Mouse (Mus musculus): ENCODE measurements at regions not wholly inside any gene's neighbourhood (a gene's known extent, or its start where the extent isn't known, plus 50 kb on each side); places are given as distances from the start of the nearest gene placed in this dataset.
A peak's percentile ranks its signal among the peaks of the same experiment; 100 is the strongest.

DNA sequence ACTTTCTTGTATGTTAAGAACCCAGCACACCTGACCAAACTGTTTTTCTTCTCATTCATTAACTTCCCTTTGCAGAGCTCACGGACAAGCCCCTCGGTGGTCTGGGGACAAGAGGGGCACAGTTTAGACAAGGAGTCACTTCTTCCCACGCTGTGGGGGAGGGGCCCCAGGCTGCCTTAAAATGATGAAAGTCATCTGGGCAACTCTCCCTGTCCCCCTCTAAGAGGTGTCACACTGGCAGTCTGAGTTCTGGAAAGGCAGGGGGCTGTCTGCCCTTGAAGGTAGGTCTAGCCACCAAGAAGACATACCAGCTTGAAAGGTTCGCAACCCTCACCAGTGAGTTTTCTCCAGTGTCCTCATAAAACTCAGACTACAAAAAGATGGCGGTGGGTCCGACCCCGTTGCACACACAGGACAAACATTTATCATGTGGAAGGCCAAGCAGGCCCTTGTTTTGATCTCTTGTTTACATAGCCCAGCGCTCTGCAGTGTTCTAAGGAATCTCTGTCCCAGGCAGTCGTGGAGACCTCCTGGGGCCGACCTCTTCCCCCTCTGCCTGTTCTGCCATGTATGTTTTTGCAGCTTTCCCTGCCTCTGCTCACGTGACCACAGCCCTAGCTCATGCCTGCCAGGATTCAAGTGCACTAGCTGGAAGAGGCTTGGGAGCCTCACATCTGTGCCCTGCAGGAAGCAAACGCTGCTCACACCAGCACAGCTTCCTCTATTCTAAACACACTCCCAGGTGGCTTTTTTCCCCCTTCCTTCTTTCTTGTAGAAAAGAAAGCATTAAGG, 259.2 kb downstream of the Cxcl12 start:
- DNase-seq: no peak

DNA sequence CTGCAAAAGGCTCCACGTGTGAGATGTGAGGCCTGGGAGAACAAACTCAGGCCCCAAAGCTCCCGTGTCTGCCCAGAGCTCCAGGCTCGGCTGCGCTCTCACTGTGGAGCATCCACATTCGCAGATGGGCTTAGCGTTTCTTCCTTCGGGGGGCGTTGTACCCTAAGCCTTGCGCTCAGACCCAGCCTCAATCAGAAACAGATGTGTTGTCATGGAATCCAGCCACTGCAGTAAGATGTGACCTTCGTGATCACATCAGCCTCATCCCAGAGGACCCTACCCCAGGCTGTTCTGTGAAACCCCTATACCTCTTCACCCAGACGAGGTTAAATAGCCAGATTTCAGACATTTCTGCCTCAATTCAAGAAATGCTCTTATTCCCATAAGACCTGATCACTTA, 260.1 kb downstream of the Cxcl12 start:
- DNase-seq: no peak

DNA sequence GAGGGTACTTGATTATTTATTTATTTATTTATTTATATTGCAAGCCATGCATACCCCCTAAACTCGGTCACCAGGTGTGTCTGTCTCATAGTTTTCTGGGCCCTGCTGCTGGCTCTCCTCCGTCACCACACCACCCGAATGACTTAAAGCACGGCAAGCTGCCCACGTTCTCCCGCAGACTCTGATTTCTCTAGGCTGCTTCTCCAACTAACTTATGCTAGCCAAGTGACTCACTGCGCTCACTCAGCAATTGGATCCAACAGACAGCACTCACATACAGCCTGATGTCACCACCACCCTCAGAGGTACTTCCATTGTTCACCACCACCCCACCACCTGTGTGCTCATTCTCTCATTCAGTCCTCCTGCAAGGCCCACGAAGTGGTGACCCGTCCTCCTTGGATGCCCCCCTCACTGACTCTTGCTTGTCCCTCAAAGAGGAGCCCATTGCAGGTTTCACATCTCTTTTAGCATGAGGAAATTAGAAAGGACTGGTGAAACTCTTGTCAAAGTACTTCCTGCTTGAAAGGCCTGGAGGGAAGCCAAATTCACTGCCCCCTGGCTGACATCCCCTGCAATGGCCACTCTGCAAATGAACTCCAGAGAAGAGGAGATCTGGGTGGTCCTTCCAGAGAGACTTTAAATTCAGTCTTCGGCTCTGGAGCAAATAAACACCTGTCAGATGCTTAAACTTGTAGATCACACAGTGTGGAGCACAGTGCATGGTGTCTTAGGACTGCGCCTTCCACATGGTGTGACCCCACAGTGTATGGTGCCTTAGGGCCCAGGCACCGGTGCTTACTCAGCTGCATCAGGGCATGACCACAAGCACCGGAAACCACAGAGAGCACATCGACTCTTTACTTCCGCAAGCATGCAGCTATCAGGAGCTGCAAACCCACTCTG, 262.8 kb downstream of the Cxcl12 start:
- peak; percentile 41 to 53 for DNase-seq

DNA sequence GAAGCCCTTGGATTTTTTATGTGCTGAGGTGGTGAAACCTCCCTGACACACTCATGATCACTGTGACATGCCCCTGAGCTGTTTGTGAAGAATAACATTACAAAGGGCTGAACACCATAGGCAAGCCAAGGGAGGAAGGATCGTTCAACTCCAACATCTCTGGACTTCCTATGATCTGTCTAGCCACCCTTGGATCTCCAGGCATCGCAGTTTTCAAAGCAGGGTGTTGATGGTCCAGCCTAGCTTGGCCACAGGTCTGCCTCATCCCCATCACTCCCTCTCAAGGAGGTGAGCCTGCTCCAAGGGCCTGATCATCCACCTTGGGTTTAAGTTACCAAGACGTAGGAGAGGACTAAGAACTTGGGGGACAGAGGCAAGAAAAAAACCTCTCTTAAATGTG, 268.5 kb downstream of the Cxcl12 start:
- DNase-seq: no peak

DNA sequence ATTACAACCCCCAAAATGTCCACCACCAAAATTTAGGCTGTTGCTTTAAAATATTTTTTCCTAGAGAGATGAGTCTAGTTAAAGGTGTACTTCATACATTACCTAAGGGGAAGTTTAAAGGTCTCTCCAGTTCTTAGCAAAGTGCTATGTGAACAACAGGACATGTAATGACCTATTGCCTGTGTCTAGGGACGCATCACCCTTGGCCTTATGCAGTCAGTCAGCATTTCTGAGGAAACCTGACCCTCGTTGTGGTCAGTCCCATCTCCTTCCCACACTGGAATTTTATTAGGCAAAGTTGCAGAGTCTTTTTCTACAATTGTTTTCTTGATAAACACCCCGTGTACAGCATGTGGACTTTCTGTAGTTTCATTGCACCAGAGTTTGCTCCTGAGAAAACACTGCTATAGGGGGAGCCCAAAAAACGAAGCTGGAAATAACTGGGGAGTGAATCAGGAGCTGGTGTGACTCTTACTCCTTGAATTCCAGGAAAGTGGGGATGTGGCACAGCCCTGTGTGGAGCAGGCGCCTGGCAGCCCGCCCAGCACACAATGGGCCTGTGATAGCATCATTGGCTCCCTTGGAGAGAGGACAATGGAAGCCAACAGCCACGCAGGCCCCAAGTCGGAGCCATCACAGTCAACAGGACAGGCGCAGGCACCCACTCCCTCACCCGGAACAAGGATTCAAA, 269.2 kb downstream of the Cxcl12 start:
- peak; percentile 77 to 80 for DNase-seq

DNA sequence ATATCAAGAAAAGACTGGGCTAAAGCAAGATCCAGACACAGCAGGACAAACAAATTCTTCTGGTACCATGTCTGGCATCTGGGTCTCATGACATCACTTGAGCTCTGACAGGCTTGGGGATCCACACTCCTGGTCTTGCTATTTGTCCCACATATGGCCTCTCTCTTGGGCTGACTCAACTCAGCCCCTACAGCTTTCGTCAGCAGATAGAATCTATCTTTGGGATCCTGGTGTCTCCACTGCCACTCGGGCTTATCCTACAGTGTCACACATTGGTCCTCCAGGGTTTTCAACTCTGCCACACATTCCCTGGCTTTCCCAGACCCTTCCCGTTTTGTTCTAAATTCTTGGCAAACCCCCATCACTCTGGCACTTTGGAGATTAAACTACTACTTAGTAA, 280.3 kb downstream of the Cxcl12 start:
- no peak for DNase-seq

DNA sequence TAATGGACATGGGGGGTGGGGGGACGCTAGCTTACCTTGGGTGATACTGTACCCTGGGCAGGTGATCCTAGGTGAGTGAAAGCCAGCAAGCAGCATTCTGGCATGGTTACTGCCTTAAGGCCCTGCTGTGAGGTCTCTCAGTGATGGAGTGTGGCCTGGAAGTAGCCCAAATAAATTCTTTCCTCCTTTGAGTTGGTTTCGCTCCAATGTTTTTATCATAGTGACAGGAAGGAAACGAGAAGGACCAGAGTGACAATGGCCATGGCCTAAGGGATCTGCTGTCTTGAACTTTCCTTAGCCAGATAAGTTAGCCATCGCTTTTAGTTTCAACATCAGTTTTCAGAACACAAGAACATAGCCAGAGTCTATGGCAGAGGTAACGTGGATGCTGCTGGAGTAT, 282.7 kb downstream of the Cxcl12 start:
- peak in 1 of 2 experiments; percentile 20 for DNase-seq

DNA sequence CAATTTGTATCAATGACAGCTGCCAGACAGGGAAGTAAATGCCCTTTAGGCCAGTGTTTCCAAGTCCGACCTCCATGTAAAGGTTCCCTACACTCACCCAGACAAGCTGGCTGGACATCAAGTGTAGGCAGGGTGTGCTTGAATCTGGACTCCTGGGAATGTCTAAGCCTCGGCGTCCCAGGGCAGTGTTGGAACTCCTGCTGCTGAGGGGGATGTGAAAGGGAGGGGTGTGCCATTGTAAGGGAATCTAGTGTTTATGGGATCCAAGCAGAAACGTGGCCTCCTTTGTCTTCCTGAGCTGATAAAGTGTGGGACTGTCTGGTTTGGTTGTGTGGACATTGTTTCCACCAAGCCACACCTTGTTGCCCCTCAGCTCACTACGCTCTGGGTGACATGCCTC, 291.9 kb downstream of the Cxcl12 start:
- DNase-seq: peak; percentile 10 to 29

DNA sequence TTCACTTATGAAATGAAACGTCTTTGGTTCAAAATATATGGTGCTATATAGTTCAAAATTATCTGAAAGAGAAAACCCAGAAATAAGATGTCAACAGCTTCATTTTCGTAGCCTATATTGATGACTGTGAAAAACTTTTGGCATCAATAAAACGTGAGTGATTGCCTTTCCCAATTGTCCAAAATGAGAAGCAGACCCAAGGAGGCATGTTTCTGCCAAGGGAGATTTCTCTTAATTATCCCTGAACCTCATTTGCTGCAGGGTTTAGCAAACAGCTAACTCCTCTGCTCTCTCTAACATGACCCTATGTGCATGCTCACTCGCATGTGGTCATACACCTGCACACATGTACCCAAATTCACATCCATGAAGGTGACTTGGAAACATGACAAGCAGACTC, 296.8 kb downstream of the Cxcl12 start:
- DNase-seq: no peak

DNA sequence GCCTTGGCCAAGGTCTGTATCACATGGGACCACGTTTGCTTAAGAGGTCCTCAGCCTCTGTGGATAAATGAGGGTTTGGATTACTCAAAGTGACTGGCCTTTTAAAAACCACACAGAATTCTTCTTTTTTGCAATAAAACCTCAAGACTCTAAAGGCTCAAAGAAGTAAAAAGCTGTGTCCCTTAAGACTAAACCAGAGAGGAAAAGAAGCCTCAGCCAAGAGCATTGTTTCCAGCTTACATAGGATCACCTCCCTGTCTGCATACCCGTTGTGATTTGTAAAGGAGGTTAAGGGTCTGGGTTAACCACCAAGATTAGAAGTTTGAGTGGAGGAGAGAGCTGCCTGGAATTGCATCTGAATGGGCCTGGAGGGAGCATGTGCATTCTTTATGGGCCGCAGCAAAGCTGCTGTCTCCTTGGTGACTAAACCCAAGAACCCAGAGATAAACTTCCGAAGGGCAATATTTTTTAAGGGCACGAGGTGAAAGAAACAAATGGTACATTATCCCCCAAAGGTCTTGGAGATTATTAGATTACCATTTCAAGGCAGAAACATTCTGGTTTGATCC, 297.4 kb downstream of the Cxcl12 start:
- no peak for DNase-seq

DNA sequence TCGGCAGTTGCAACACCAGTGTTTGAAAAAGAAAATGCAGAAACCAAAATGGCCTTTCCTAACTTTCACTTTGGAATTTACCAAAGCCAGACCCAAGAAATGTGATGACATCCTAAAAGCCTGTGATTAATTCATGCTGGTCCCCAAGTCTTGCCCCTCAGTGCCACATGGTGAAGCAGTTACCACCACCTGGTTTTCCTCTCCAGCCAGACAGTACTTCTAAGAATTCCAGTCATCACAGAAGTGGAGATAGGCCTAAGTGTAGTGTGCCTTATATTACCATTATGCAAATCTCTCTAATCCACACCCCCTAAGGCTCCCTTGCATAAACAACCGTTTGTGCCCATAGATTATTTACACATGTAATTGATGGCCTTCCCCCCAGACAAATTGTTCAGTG, 311.0 kb downstream of the Cxcl12 start:
- no peak for DNase-seq

DNA sequence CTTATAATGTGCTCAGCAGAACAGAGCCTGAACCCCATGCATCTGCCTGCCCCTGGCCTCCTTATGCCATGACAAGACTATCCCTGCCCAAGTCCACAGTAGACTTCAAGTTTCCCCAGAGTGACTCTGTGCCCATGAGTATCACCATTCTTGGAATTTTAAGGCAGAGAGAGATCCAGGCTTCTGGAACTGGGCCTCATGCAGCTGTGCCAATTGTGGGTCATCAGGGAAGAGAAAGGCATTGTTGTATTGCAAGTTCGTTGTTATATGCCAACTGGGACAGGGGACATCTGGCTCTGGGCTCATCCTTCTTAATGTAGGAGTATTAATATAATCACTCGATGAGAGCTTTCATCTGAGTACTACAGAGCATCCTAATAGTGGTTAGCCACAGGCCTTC, 312.1 kb downstream of the Cxcl12 start:
- DNase-seq: no peak

DNA sequence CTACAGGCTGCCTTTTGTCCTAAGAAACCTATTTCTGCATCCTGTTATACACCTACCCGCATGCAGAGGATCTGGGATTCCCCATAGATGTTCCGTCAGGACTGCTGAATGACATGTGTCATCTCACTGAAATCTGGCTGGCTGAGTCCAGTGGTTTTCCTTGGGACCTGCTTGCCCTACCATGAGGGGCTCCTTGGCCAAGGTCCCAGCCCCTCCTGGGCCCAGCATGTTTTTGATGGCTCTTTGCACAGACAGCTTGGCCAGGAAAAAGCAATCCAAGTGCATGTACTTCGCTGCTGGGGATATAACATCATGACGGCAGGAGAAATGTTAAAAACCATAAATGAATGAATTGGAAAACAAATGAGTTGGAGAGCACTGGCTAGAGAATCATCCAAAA, 320.8 kb downstream of the Cxcl12 start:
- no peak for DNase-seq

DNA sequence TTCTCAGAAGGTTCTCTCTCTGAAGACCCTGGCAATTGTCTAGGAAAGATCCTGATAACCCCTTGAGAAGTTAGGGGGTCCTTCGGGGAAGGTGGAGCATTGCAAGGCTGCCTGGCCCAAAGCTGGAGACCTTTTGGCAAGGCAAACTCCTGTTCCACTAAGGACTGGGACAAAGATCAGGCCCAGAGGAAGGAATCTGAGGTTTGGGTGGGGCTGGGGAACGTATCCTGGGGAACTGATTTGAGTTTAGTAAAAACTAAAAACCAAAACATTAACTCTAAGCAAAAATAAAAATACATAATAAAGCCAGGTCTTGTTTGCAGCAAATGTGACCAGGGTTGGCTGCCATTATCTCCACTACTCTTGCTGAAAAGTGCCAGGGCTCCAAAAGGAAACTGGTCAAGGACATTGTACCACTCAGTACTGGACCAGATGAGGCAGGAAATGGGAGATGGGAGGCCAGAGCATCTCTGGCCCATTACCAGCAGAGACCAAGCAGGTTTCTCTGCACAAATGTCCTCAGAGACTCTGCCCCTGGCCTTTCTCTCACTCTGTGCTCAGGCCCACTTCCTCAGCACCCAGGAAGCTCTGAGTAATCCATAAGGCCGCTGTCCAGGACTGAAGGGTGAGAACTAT, 321.5 kb downstream of the Cxcl12 start:
- no peak for DNase-seq

DNA sequence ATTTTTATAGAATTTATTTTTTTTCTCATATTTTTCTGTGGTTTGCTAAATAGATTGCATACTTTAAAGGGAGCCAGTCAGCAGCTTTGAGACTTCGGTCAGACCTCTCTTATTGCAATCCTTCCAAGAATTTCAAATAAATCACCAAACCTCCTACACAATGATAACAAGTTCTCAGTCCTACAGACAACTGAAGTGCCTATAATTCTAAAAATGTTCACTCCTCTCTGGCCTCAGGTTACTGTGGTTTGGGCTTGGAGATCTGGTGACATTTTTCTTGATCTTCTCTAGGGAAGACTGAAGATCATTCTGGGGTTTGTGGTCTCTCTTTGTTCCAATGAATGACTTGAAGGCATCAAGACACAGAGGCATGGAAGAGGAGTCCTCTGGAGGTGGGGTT, 326.6 kb downstream of the Cxcl12 start:
- no peak for DNase-seq

DNA sequence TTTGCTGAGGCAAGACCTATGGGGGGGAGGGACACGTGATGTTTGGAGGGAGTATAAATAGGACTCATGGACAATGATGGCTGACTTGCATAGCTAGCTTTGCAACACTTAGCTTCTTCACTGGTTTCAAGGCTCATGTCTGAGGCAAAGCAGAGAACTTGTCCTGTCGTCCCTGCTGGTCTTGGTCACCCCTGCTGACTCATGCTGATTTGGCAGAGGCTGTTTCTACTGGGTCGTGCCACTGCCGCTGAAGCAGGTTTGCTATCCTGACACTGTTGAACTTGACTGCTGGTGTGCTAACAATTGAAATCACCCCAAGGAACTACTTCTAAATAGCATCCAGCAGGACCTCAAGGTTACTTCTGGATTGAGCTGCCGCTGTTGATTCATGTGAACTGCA, 329.0 kb downstream of the Cxcl12 start:
- no peak for DNase-seq

DNA sequence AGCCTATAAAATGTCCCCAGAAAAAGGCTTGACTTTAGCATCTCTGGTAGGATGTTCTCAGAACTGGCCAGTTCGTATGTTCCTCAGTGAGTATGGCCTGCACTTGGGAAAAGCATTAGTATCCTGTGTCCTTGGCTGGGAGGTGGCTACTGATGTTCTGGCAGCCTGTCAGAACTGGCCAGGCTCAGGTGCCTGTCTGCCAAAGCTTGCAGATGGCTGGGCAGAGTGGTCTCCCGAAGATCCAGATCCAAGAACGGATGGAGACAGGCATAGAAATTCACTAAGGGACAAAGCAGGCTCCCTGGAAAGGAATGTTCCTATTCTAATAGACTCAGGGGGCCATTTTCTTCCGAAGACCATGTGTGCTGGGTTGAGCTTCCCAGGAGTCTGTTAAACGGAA, 329.6 kb downstream of the Cxcl12 start:
- DNase-seq: no peak

DNA sequence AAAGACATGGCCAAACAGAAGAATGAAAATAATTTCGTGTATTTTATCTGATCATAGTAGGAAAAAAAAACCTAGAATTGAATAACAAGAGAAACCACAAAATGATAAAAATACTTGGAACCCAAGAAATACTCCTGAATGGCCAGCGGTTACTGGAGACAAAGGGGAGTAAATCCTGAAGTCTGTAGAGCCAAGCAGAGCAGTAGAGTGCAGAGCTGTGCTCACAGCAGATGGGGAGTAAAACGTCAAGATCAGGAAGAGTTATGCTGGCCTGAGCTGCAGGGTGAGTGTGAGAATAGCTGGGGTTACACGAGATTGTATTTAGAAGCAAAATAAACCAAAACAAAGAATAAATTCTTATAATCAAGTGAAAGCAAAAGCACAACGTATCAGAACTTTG, 334.0 kb downstream of the Cxcl12 start:
- no peak for DNase-seq

DNA sequence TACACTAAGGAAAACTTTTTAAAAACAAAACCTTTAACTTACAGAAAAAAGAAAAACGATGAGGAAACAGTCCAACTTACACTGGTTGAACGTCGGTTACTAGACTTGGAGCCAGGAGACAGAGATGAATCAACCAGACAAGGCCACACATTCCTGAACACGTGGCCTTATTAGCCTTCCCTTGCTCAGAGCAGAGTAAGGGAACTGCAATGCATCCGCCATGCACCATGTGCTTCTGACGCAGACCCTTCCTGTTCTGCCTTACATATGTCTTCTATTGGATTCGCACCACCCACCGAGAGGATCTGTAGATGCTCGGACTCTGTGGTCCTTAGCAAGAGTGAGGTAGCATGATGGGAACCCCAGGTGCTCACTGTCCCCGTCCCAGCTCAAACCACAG, 336.2 kb upstream of the Zfp637 start:
- no peak for DNase-seq

DNA sequence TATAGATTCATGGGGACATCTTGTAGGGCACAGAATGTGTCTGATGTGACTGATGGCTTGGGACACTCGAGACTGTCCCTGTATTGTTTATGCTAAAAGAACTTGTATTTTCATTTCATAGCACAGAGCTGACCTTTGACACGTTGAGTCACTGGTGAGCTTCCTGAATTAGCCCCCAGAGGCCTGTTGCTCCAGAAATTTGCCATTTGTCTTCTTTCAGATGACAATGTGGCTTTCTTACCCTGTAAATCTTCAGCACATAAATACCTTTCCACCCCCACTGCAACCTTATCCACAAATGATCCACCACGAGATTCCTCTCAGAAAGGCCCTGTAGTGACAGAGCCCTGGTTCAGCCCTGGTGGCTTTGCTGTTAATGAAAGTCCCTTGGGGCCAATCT, 335.5 kb upstream of the Zfp637 start:
- DNase-seq: no peak

DNA sequence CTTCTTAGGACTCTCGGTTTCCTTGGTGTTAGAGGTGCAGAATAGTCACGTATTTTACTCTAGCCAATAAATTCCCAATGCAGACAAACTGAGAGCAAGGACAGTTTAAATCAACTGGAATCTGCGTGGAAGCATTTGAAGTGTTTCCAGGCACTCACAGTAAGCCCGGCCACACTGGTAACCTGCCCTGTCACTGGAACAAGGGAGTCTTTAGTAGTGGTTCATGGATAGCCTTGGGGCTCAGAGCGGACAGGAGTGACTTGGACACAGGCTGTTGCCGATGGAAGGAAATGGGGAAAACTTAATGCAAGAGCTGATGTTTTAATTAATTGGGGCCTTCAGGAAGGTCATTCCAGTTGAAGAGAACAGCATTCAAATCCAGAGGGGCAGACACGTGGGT, 334.4 kb upstream of the Zfp637 start:
- DNase-seq: no peak

DNA sequence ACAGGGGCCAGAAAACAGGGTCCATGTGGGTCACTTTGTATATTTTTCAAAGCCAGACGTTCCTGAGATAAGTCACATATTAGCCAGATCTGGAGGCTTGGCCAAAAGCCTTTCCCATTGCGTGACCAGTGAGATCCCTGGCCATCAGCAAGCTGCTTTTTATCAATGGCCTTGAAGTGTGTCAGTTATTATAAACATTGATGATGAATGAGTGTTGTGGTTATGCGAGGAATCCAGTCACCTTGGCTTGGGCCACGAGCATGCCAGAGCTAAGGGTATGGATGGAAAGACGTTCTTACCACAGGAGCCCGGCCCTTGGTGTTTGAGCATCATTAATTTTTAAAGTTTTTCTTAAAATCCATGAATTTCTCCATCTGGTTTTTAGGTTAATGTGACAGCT, 332.1 kb upstream of the Zfp637 start:
- no peak for DNase-seq

DNA sequence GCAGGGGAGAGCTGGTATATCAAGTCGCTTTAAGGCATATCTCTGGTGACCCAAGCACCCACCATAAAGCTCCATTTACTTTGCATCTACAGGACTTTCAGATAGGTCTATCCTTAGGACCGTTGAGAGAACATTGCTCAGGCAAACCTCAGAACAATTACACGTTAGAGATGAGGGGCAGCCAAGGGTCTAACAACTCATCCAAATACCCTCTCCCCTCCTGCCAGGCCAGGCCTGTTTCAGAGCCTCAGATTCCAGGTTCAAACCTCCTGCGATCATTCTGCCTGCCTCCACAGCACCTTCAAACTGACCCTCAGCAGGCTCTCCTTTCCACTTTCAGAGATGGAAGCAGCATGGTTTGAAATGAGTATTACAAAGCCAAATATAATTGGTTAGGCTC, 331.0 kb upstream of the Zfp637 start:
- DNase-seq: no peak
